Mouse (Mus musculus) C2C12 (cell line): ENCODE results near the gene Lpar2.

Experiments used
- CTCF ChIP-seq: IDR thresholded peaks from one replicate; pipeline ENCODE4 v1.5.1; 2011; ENCODE audit not compliant: control insufficient read depth, insufficient read depth, insufficient read length
- MAX ChIP-seq: IDR thresholded peaks from one replicate; pipeline ENCODE4 v1.6.1; 2011; ENCODE audit warnings: mild to moderate bottlenecking, control low read depth
- MYOD1 ChIP-seq: IDR thresholded peaks from one replicate; pipeline ENCODE4 v1.6.1; 2011; ENCODE audit warnings: low read depth; ENCODE audit not compliant: control insufficient read depth, insufficient read length
- MYOG ChIP-seq: IDR thresholded peaks from one replicate; pipeline ENCODE4 v1.6.1; 2011; ENCODE audit not compliant: control insufficient read depth, insufficient read length; ENCODE audit errors: extremely low read depth
- USF1 ChIP-seq: IDR thresholded peaks from one replicate; pipeline ENCODE4 v1.6.1; 2011; ENCODE audit warnings: low read depth, mild to moderate bottlenecking, control low read depth, moderate library complexity

DNA sequence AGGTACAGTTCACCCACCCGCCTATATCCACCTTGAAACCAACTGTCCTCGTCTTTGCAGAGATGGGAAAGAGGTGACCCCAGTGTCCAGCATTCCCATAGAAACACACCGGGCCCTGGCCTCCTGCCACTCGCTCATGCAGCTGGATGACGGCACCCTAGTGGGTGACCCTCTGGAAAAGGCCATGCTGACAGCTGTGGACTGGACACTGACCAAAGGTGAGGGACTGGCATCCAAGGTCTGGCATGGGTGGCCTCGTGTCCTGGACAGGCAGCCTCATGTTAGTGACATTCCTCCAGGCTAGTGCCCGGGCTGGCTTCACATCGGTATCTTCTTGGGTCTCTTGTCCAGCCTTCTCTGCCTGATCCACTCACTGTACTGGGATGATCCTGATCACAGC, 23.0 kb upstream of the Lpar2 start:
- TF ChIP-seq MYOD1 (no peak), CTCF (no peak), MAX (no peak), USF1 (no peak), MYOG (no peak)
